Mouse (Mus musculus) natural killer cell, adult 2 months (primary cell): ENCODE results near the gene Rwdd2b.
A peak's percentile ranks its signal among the peaks of the same experiment; 100 is the strongest.

Experiments
- DNase-seq, 2 experiments: peaks; one replicate each; pipeline ENCODE4 v3.0.0; 2022; ENCODE audit warnings: low spot score in 2 of 2

The Rwdd2b gene

GRCm38 (mm10) chr16:87420662-87421061 is 19.7 kb downstream of the Rwdd2b start:
- DNase-seq: no peak

DNA sequence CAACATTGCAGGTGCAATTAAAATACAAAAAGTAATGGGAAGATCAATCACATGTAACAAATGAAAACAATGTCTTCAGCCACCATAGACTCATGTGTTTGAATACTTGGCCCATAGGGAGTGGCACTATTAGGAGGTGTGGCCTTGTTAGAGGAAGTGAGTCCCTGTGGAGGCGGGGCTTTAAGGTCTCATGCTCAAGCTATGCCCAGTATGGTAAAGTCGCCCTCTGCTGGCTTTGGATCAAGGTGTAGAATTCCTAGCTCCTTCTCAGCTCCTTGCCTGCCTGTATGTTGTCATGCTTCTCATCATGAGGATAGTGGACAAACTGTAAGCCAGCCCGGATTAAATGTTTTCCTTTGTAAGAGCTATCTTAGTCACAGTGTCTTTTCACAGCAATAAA is 35.4 kb downstream of the Rwdd2b start:
- DNase-seq: peak; percentile 9 to 37

DNA sequence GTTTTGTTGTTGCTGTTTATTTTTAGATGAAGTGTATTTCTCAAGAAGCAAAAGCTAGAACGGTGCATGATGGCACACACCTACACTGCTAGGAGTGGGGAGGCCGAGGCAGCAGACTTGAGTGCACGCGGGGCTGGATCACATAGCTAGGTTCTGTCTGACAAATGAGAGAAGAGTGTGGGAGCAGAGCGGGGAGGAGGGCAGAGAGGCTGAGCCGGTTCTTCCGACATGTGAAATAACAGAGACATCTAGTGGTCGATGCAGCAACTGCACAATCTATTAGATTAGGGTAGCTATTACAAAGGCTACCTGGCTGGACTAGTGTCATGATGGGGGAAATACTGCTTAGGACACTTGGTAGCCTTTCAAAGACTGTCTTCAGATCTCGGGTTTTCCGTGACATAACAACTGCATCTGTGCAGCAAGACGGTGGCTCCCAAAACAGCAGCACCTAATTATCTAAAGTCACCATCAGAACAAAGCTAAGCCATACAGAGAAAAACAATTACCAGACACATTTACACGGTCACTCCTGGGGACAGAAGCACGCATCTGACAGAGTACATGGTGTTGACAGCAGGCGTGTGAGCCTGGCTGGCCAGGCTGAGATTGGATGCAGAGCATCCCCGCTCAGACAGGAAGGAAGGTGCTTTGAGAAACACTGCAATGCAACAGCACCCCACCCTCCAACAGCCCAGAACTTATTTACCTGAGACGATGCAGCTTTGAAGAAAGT is 46.4 kb downstream of the Rwdd2b start:
- DNase-seq: peak; percentile 21 to 28

DNA sequence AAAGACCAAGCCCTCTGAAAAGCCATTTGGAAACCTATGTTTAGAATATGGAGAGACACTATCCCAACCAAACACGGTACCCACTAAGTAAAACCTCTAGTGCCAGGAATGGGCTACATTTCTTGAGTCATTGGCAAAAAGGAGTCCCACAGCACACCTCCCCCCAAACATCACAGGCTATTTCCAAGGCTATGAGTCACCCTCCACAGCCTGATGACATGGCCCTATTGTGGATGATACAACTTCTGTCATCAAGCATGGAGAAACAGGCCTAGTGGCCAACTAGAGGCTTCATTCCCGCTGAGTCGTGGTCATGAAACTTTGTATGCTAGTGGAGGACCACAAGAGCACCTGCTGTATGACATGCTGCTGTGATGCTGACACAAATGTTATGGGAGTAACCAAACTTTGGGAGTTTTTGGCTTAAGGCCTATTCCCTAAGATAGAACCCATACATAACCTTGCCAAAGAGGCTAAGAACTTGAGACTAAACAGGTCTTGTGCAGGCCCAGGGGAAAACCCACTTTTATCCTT is 52.9 kb downstream of the Rwdd2b start:
- DNase-seq: no peak

GRCm38 (mm10) chr16:87384366-87384765 is 56.0 kb downstream of the Rwdd2b start:
- DNase-seq: no peak
